Mouse (Mus musculus) forebrain, embryonic 16.5 days (tissue): ENCODE data around the gene Polrmt. TPM values are rescaled to one million over a fixed set of nuclear protein-coding genes. Genes with fewer than 3 reads are reported as not detected.

ENCODE experiments used
- ATAC-seq: fragments of 200-750 bp; cut with Nextera tagmentation; 2 replicates; pipeline ENCODE4 v1.8.0; 2017; ENCODE audit warnings: mild to moderate bottlenecking, moderate library complexity
- H3K27ac ChIP-seq: fragments of 300-500 bp; sonication (generic); 2 replicates; pipeline ENCODE4 v1.5.1; 2014; ENCODE audit warnings: low read length, control low read depth
- H3K27me3 ChIP-seq: fragments of 300-500 bp; sonication (generic); replicated peaks from 2 replicates; pipeline ENCODE4 v1.6.1; 2014; ENCODE audit warnings: low read length; ENCODE audit not compliant: control insufficient read depth, insufficient read depth
- H3K36me3 ChIP-seq: fragments of 300-500 bp; sonication (generic); 2 replicates; pipeline ENCODE4 v1.6.1; 2014; ENCODE audit not compliant: control insufficient read depth, insufficient read depth
- H3K4me1 ChIP-seq: fragments of 300-500 bp; sonication (generic); replicated peaks from 2 replicates; pipeline ENCODE4 v1.6.1; 2014; ENCODE audit warnings: low read length; ENCODE audit not compliant: control insufficient read depth, insufficient read depth
- H3K4me2 ChIP-seq: fragments of 300-500 bp; sonication (generic); 2 replicates; pipeline ENCODE4 v1.6.1; 2014; ENCODE audit warnings: mild to moderate bottlenecking, low read length, control low read depth
- H3K4me3 ChIP-seq: fragments of 300-500 bp; sonication (generic); replicated peaks from 2 replicates; pipeline ENCODE4 v1.5.1; 2014; ENCODE audit warnings: mild to moderate bottlenecking, low read length, control low read depth
- H3K9ac ChIP-seq: fragments of 300-500 bp; sonication (generic); replicated peaks from 2 replicates; pipeline ENCODE4 v1.6.1; 2014; ENCODE audit warnings: low read depth, low read length, control low read depth
- H3K9me3 ChIP-seq: fragments of 300-500 bp; sonication (generic); 2 replicates; pipeline ENCODE4 v1.6.1; 2016; ENCODE audit warnings: low read length; ENCODE audit not compliant: control insufficient read depth
- WGBS: fragments of 180-500 bp; shearing (Covaris S2); extraction: QIAGEN DNeasy Blood & Tissue Kit; methylation state at CpG from one replicate; pipeline ENCODE4 v1.1.7; 2014; 5-methylcytosine and 5-hydroxymethylcytosine counted together
- polyA plus RNA-seq: library from polyadenylated mRNA; unstranded; fragments of >200 nt; fragmentation: Nextera tagmentation; extraction: Ambion mirVana; gene quantifications from 2 replicates; pipeline ENCODE4 v1.2.1, GENCODE M21; 2015

Polrmt gene
- polyA plus RNA-seq, 1 experiment from 2014 or later = 50.0 TPM

GRCm38 (mm10) chr10:79778006-79778405 is 31.6 kb upstream of the Polrmt start:
- peaks cover 17% of the 10 kb centered on the region for H3K27me3 ChIP-seq

GRCm38 (mm10) chr10:79777103-79777531 is 30.7 kb upstream of the Polrmt start, which contains the start of gene Fstl3:
Fstl3 (plus strand) TSS chr10:79777272.
- peak within 1 kb of the TSS; percentile 14 for H3K4me3 ChIP-seq
- H3K27me3 ChIP-seq = peaks cover 17% of the 10 kb centered on the region
- WGBS = 1% methylated on average over 39 of the region's 39 CpGs
- H3K4me2 ChIP-seq = peak within 1 kb of the TSS; percentile 39
- H3K4me1 ChIP-seq = peaks cover 20% of the 10 kb centered on the region
- no peak within 1 kb of the TSS; the same call in 1 of the 2 replicates for H3K9ac ChIP-seq
- H3K27ac ChIP-seq = no peak within 1 kb of the TSS
- no peaks in the 10 kb centered on the region for H3K36me3 ChIP-seq
- no peak for ATAC-seq
- H3K9me3 ChIP-seq = peaks cover 4% of the 10 kb centered on the region; the same call in 1 of the 2 replicates

More at GRCm38 (mm10) chr10:79778006-79778405, 31.6 kb upstream of the Polrmt start:
- peaks cover 4% of the 10 kb centered on the region; the same call in 1 of the 2 replicates for H3K9me3 ChIP-seq
- H3K36me3 ChIP-seq = no peaks in the 10 kb centered on the region
- H3K4me2 ChIP-seq = no peak overlapping the region
- ATAC-seq = no peak
- H3K4me3 ChIP-seq = no peak overlapping the region
- WGBS = 4% methylated on average over 15 of the region's 15 CpGs
- H3K4me1 ChIP-seq = peaks cover 20% of the 10 kb centered on the region
- no peak overlapping the region for H3K9ac ChIP-seq
- no peak overlapping the region for H3K27ac ChIP-seq

- no peak overlapping the region for H3K4me3 ChIP-seq
- peaks cover 8% of the 10 kb centered on the region for H3K4me1 ChIP-seq
- H3K27me3 ChIP-seq = peaks cover 7% of the 10 kb centered on the region
- ATAC-seq = no peak
- WGBS = 54% methylated on average over 5 of the region's 5 CpGs
- no peak overlapping the region for H3K4me2 ChIP-seq
- no peak overlapping the region for H3K27ac ChIP-seq
- H3K36me3 ChIP-seq = no peaks in the 10 kb centered on the region
- H3K9ac ChIP-seq = no peak overlapping the region
- peaks cover 4% of the 10 kb centered on the region; the same call in 1 of the 2 replicates for H3K9me3 ChIP-seq
These were observed 28.3 kb upstream of the Polrmt start for GRCm38 (mm10) chr10:79774486-79775279.

GRCm38 (mm10) chr10:79773208-79773607 is 26.8 kb upstream of the Polrmt start:
- Histone ChIP-seq H3K9me3 (peaks cover 4% of the 10 kb centered on the region; the same call in 1 of the 2 replicates), H3K4me2 (no peak overlapping the region), H3K27ac (no peak overlapping the region), H3K9ac (no peak overlapping the region), H3K27me3 (peaks cover 7% of the 10 kb centered on the region), H3K4me1 (peaks cover 13% of the 10 kb centered on the region), H3K36me3 (no peaks in the 10 kb centered on the region), H3K4me3 (no peak overlapping the region)
- 88% methylated on average over 2 of the region's 2 CpGs for WGBS
- ATAC-seq = no peak

- H3K4me2 ChIP-seq = no peak overlapping the region
- peaks cover 4% of the 10 kb centered on the region; the same call in 1 of the 2 replicates for H3K9me3 ChIP-seq
- no peak for ATAC-seq
- no peak overlapping the region for H3K4me3 ChIP-seq
- peaks cover 16% of the 10 kb centered on the region for H3K4me1 ChIP-seq
- 92% methylated on average over 3 of the region's 3 CpGs for WGBS
- H3K27me3 ChIP-seq = peaks cover 5% of the 10 kb centered on the region; the same call in 1 of the 2 replicates
- H3K27ac ChIP-seq = no peak overlapping the region
- no peaks in the 10 kb centered on the region for H3K36me3 ChIP-seq
- H3K9ac ChIP-seq = no peak overlapping the region
These were observed 25.9 kb upstream of the Polrmt start for GRCm38 (mm10) chr10:79772320-79772719.

- no peak for ATAC-seq
- Histone ChIP-seq H3K9me3 (no peaks in the 10 kb centered on the region), H3K27ac (no peak overlapping the region), H3K36me3 (no peaks in the 10 kb centered on the region), H3K4me2 (no peak overlapping the region), H3K27me3 (no peaks in the 10 kb centered on the region), H3K4me1 (peaks cover 31% of the 10 kb centered on the region), H3K9ac (no peak overlapping the region), H3K4me3 (no peak overlapping the region)
- WGBS = 71% methylated on average over 4 of the region's 4 CpGs
These were observed 22.9 kb upstream of the Polrmt start for GRCm38 (mm10) chr10:79769329-79769728.

- no peak overlapping the region; the same call in 1 of the 2 replicates for H3K4me2 ChIP-seq
- H3K4me1 ChIP-seq = peaks cover 31% of the 10 kb centered on the region
- H3K4me3 ChIP-seq = no peak overlapping the region
- H3K36me3 ChIP-seq = no peaks in the 10 kb centered on the region
- H3K27me3 ChIP-seq = no peaks in the 10 kb centered on the region
- no peaks in the 10 kb centered on the region for H3K9me3 ChIP-seq
- ATAC-seq = no peak
- H3K27ac ChIP-seq = no peak overlapping the region
- H3K9ac ChIP-seq = no peak overlapping the region
- 0% methylated on average over 5 of the region's 5 CpGs for WGBS
These were observed 22.0 kb upstream of the Polrmt start for GRCm38 (mm10) chr10:79768400-79768799.

GRCm38 (mm10) chr10:79767372-79768244 is 21.2 kb upstream of the Polrmt start:
- 11% methylated on average over 40 of the region's 40 CpGs for WGBS
- Histone ChIP-seq H3K4me2 (peak overlapping the region; percentile 71), H3K9me3 (no peaks in the 10 kb centered on the region), H3K4me3 (peak overlapping the region; percentile 94), H3K9ac (peak overlapping the region; percentile 94; the same call in 1 of the 2 replicates), H3K4me1 (peaks cover 31% of the 10 kb centered on the region), H3K36me3 (no peaks in the 10 kb centered on the region), H3K27me3 (no peaks in the 10 kb centered on the region), H3K27ac (peak overlapping the region; percentile 95)
- peak; percentile 85 for ATAC-seq
